Comparison of ENCODE assay signal across 8 mouse cellular contexts in genomic region chr19:38915677-38916076, GRCm38 (mm10). TPM values are rescaled to one million over a fixed set of nuclear protein-coding genes. Genes with fewer than 3 reads are reported as not detected.
DNase-seq lines count a peak whose midpoint lies in the region; ATAC-seq and TF ChIP-seq lines count a peak whose summit lies in the region.

No protein-coding gene starts in this region.

- H3K9ac ChIP-seq in heart, adult 2 months (ENCODE audit: low read depth, low read length): no peak overlapping the region
- no peak overlapping the region for H3K9ac ChIP-seq in liver, embryonic 13.5 days

- intact Hi-C loops in heart, adult 2 months (cut with DNase I): loop anchor here (5.0 to 10.0 kb wide), 2 partner anchors 78 to 491 kb away; partner anchors contain the start of gene Tbc1d12

- no peak overlapping the region for H3K27ac ChIP-seq in heart, adult 2 months
- no peak overlapping the region for H3K27ac ChIP-seq in heart, embryonic 10.5 days
- no peak overlapping the region for H3K27ac ChIP-seq in liver, embryonic 13.5 days

- no peak overlapping the region for H3K4me3 ChIP-seq in heart, adult 2 months
- H3K4me3 ChIP-seq in heart, embryonic 10.5 days: no peak overlapping the region
- no peak overlapping the region for H3K4me3 ChIP-seq in liver, embryonic 13.5 days (replicated peaks)

- H3K4me1 ChIP-seq in heart, adult 2 months (ENCODE audit: control insufficient read depth, insufficient read depth, low read length): no peaks in the 10 kb centered on the region
- no peaks in the 10 kb centered on the region for H3K4me1 ChIP-seq in heart, embryonic 10.5 days
- H3K4me1 ChIP-seq in liver, embryonic 13.5 days (replicated peaks): no peaks in the 10 kb centered on the region

- no peaks in the 10 kb centered on the region for H3K27me3 ChIP-seq in heart, adult 2 months (ENCODE audit: control insufficient read depth, insufficient read depth, low read length)
- H3K27me3 ChIP-seq in heart, embryonic 10.5 days (ENCODE audit: insufficient read depth, poor library complexity, severe bottlenecking): no peaks in the 10 kb centered on the region
- H3K27me3 ChIP-seq in liver, embryonic 13.5 days: no peaks in the 10 kb centered on the region

- no peak for TF ChIP-seq POLR2A in heart, adult 2 months (IDR thresholded peaks at IDR 0.05; ENCODE audit: insufficient read depth, low read depth, low read length)

- peak; percentile 9 to 24 for DNase-seq in heart, adult 2 months
- DNase-seq in heart, embryonic 10.5 days (ENCODE audit: low spot score): no peak
- peak; percentile 68 for DNase-seq in testis, postnatal 10 days (ENCODE audit: low spot score)
- no peak for DNase-seq in testis, postnatal 14 days (ENCODE audit: low spot score)
- peak; percentile 38 for DNase-seq in c-Kit-positive CD71-positive TER-119-negative erythroid progenitor cells, embryonic 14.5 days (ENCODE audit: low read depth)
- DNase-seq in gastrocnemius, postnatal 4 days (ENCODE audit: low spot score in 2 of 2): peak; percentile 33 to 35
- DNase-seq in liver, embryonic 13.5 days: peak; percentile 17
- DNase-seq in spleen, postnatal 4 days (ENCODE audit: low spot score in 2 of 2): peak; percentile 32 to 71

- no peak for ATAC-seq in liver, embryonic 13.5 days (ENCODE audit: low read depth)

- WGBS in heart, adult 2 months: 55% methylated on average over 3 of the region's 3 CpGs
- WGBS in heart, embryonic 10.5 days: 41% methylated on average over 3 of the region's 3 CpGs
- WGBS in liver, embryonic 13.5 days (ENCODE audit: insufficient replicate concordance): 51% methylated on average over 3 of the region's 3 CpGs

- TF ChIP-seq EP300 in heart, adult 2 months (IDR thresholded peaks at IDR 0.05; ENCODE audit: insufficient read depth, low read depth, low read length): no peak

- H3K9me3 ChIP-seq in heart, embryonic 10.5 days: no peaks in the 10 kb centered on the region
- no peaks in the 10 kb centered on the region for H3K9me3 ChIP-seq in liver, embryonic 13.5 days (replicated peaks)

- no peaks in the 10 kb centered on the region for H3K79me2 ChIP-seq in heart, adult 2 months (replicated peaks; ENCODE audit: control insufficient read depth, insufficient read depth, low read length)

- no peaks in the 10 kb centered on the region for H3K36me3 ChIP-seq in heart, adult 2 months (ENCODE audit: control insufficient read depth, insufficient read depth, low read length)
- peaks cover 18% of the 10 kb centered on the region; the same call in 1 of the 2 replicates for H3K36me3 ChIP-seq in heart, embryonic 10.5 days
- peaks cover 28% of the 10 kb centered on the region for H3K36me3 ChIP-seq in liver, embryonic 13.5 days

- H3K4me2 ChIP-seq in liver, embryonic 13.5 days: no peak overlapping the region

- peak; percentile 91 for TF ChIP-seq CTCF in heart, adult 2 months (IDR thresholded peaks at IDR 0.05)

RNA-seq across cellular contexts. Expression of gene Hells, which starts 15.0 kb away (rescaled TPM):
- total RNA-seq in heart, adult 2 months (2021): under 1 TPM; 0.48 to 0.57 TPM
- 0.08 and 0.35 TPM in 2 replicates for polyA plus RNA-seq in heart, adult 2 months (2012; rRNA removed)
- polyA plus RNA-seq in heart, embryonic 10.5 days (2016; fragmentation: Nextera tagmentation; extraction: Ambion mirVana): 40.2 and 60.3 TPM in 2 replicates
- 10 to 100 TPM; 12.4 to 13.6 TPM for total RNA-seq in gastrocnemius, postnatal 4 days (2021)
- polyA plus RNA-seq in liver, embryonic 13.5 days (2015; fragmentation: Nextera tagmentation; extraction: Ambion mirVana): 33.0 and 52.0 TPM in 2 replicates

Comparison
In these comparisons a context has a peak if more than half of its experiments do, and no peak if none do; other contexts are left out.
1. DNase-seq: peak in heart, adult 2 months (2 of 2), testis, postnatal 10 days (single experiment), c-Kit-positive CD71-positive TER-119-negative erythroid progenitor cells, embryonic 14.5 days (single experiment), gastrocnemius, postnatal 4 days (2 of 2), liver, embryonic 13.5 days (single experiment) and spleen, postnatal 4 days (2 of 2); none in heart, embryonic 10.5 days (single experiment) and testis, postnatal 14 days (single experiment).
2. RNA of gene Hells, which starts 15.0 kb away (polyA plus RNA-seq): 40.2 to 60.3 TPM in heart, embryonic 10.5 days and 33.0 to 52.0 TPM in liver, embryonic 13.5 days; 0.08 to 0.35 TPM in heart, adult 2 months; every median in the first group is over 10 times any median in the second.